7 mouse cellular contexts compared by ENCODE assay signal in genomic region chr14:19904031-19904430, GRCm38 (mm10).
A peak's percentile ranks its signal among the peaks of the same experiment; 100 is the strongest.
DNase-seq lines count a peak whose midpoint lies in the region; ATAC-seq and TF ChIP-seq lines count a peak whose summit lies in the region.

No protein-coding gene starts in this region.

- H3K9ac ChIP-seq in hindbrain, embryonic 12.5 days, result no peak overlapping the region
- H3K9ac ChIP-seq in embryonic facial prominence, embryonic 14.5 days (ENCODE audit: low read depth, low read length), result no peak overlapping the region
- H3K9ac ChIP-seq in limb, embryonic 15.5 days, result no peak overlapping the region
- no peak overlapping the region for H3K9ac ChIP-seq in intestine, postnatal 0 days (ENCODE audit: low read depth, low read length)

- H3K4me1 ChIP-seq in hindbrain, embryonic 10.5 days (replicated peaks), result peaks cover 13% of the 10 kb centered on the region
- H3K4me1 ChIP-seq in hindbrain, embryonic 12.5 days, result peaks cover 20% of the 10 kb centered on the region
- H3K4me1 ChIP-seq in brown adipose tissue, adult 24 weeks (ENCODE audit: control insufficient read depth, insufficient read depth, insufficient read length, low read length), result peaks cover 4% of the 10 kb centered on the region
- peaks cover 17% of the 10 kb centered on the region for H3K4me1 ChIP-seq in embryonic facial prominence, embryonic 14.5 days (ENCODE audit: control insufficient read depth, insufficient read depth, low read length)
- H3K4me1 ChIP-seq in limb, embryonic 15.5 days, result peaks cover 19% of the 10 kb centered on the region
- no peaks in the 10 kb centered on the region for H3K4me1 ChIP-seq in intestine, postnatal 0 days (replicated peaks; ENCODE audit: control insufficient read depth, insufficient read depth, low read length)

- ATAC-seq in hindbrain, embryonic 12.5 days (ENCODE audit: low FRiP score), result no peak
- no peak for ATAC-seq in embryonic facial prominence, embryonic 14.5 days (ENCODE audit: low read depth)
- no peak for ATAC-seq in limb, embryonic 15.5 days (ENCODE audit: insufficient number of reproducible peaks, low FRiP score, low TSS enrichment, low read depth)
- no peak for ATAC-seq in intestine, postnatal 0 days
- ATAC-seq in activated CD4-positive, CD25-positive, alpha-beta regulatory T cell, adult 4 months, result no peak

- no peaks in the 10 kb centered on the region for H3K27me3 ChIP-seq in hindbrain, embryonic 10.5 days (ENCODE audit: insufficient read depth, poor library complexity, severe bottlenecking)
- H3K27me3 ChIP-seq in hindbrain, embryonic 12.5 days, result no peaks in the 10 kb centered on the region
- no peaks in the 10 kb centered on the region for H3K27me3 ChIP-seq in embryonic facial prominence, embryonic 14.5 days (replicated peaks; ENCODE audit: control insufficient read depth, insufficient read depth, low read length)
- no peaks in the 10 kb centered on the region for H3K27me3 ChIP-seq in limb, embryonic 15.5 days
- H3K27me3 ChIP-seq in intestine, postnatal 0 days (replicated peaks; ENCODE audit: control insufficient read depth, insufficient read depth, low read length), result no peaks in the 10 kb centered on the region

- TF ChIP-seq CTCF in intestine, postnatal 0 days (IDR thresholded peaks at IDR 0.05; ENCODE audit: low read depth), result no peak

- 44% methylated on average over 5 of the region's 5 CpGs for WGBS in hindbrain, embryonic 10.5 days
- 44% methylated on average over 5 of the region's 5 CpGs for WGBS in hindbrain, embryonic 12.5 days
- WGBS in embryonic facial prominence, embryonic 14.5 days, result 34% methylated on average over 5 of the region's 5 CpGs
- WGBS in limb, embryonic 15.5 days, result 44% methylated on average over 5 of the region's 5 CpGs
- 57% methylated on average over 5 of the region's 5 CpGs for WGBS in intestine, postnatal 0 days

- DNase-seq in hindbrain, embryonic 10.5 days (ENCODE audit: low spot score), result no peak
- DNase-seq in embryonic facial prominence, embryonic 14.5 days (ENCODE audit: low spot score), result no peak

- H3K36me3 ChIP-seq in hindbrain, embryonic 10.5 days, result 0 out of 2 replicates have a peak, but pooled peaks cover 7% of the 10 kb centered on the region
- peaks cover 3% of the 10 kb centered on the region; the same call in 1 of the 2 replicates for H3K36me3 ChIP-seq in hindbrain, embryonic 12.5 days
- no peaks in the 10 kb centered on the region for H3K36me3 ChIP-seq in embryonic facial prominence, embryonic 14.5 days (ENCODE audit: control insufficient read depth, insufficient read depth, low read length)
- H3K36me3 ChIP-seq in limb, embryonic 15.5 days, result no peaks in the 10 kb centered on the region
- H3K36me3 ChIP-seq in intestine, postnatal 0 days (ENCODE audit: control insufficient read depth, insufficient read depth), result no peaks in the 10 kb centered on the region

- no peak overlapping the region for H3K4me3 ChIP-seq in hindbrain, embryonic 10.5 days
- H3K4me3 ChIP-seq in hindbrain, embryonic 12.5 days, result no peak overlapping the region
- no peak overlapping the region for H3K4me3 ChIP-seq in brown adipose tissue, adult 24 weeks (ENCODE audit: insufficient read depth, low read depth, low read length)
- no peak overlapping the region for H3K4me3 ChIP-seq in embryonic facial prominence, embryonic 14.5 days (ENCODE audit: low read depth, low read length)
- no peak overlapping the region for H3K4me3 ChIP-seq in limb, embryonic 15.5 days
- H3K4me3 ChIP-seq in intestine, postnatal 0 days (ENCODE audit: low read depth, low read length), result no peak overlapping the region

- H3K9me3 ChIP-seq in hindbrain, embryonic 10.5 days, result no peaks in the 10 kb centered on the region
- H3K9me3 ChIP-seq in hindbrain, embryonic 12.5 days (replicated peaks), result no peaks in the 10 kb centered on the region
- H3K9me3 ChIP-seq in embryonic facial prominence, embryonic 14.5 days (ENCODE audit: control insufficient read depth, low read length), result no peaks in the 10 kb centered on the region
- no peaks in the 10 kb centered on the region for H3K9me3 ChIP-seq in limb, embryonic 15.5 days
- H3K9me3 ChIP-seq in intestine, postnatal 0 days (ENCODE audit: control insufficient read depth), result no peaks in the 10 kb centered on the region

- no peak overlapping the region for H3K4me2 ChIP-seq in hindbrain, embryonic 12.5 days (replicated peaks)
- no peak overlapping the region for H3K4me2 ChIP-seq in embryonic facial prominence, embryonic 14.5 days (ENCODE audit: low read depth, low read length)
- H3K4me2 ChIP-seq in limb, embryonic 15.5 days, result no peak overlapping the region
- H3K4me2 ChIP-seq in intestine, postnatal 0 days (replicated peaks; ENCODE audit: low read depth), result no peak overlapping the region

- H3K27ac ChIP-seq in hindbrain, embryonic 10.5 days, result 0 out of 2 replicates have a peak overlapping the region, but pooled peaks have one; percentile 36
- no peak overlapping the region for H3K27ac ChIP-seq in hindbrain, embryonic 12.5 days
- H3K27ac ChIP-seq in brown adipose tissue, adult 24 weeks (replicated peaks; ENCODE audit: low read depth, low read length), result 0 out of 2 replicates have a peak overlapping the region, but pooled peaks have one; percentile 59
- H3K27ac ChIP-seq in embryonic facial prominence, embryonic 14.5 days (replicated peaks; ENCODE audit: low read depth, low read length), result 0 out of 2 replicates have a peak overlapping the region, but pooled peaks have one; percentile 8
- H3K27ac ChIP-seq in limb, embryonic 15.5 days, result 0 out of 2 replicates have a peak overlapping the region, but pooled peaks have one; percentile 33
- H3K27ac ChIP-seq in intestine, postnatal 0 days (ENCODE audit: low read depth, low read length), result no peak overlapping the region

Comparison
In these comparisons a context has a peak if more than half of its experiments do, and no peak if none do; other contexts are left out.
1. H3K27ac ChIP-seq: peak in hindbrain, embryonic 10.5 days (single experiment), brown adipose tissue, adult 24 weeks (single experiment), embryonic facial prominence, embryonic 14.5 days (single experiment) and limb, embryonic 15.5 days (single experiment); none in hindbrain, embryonic 12.5 days (single experiment) and intestine, postnatal 0 days (single experiment).